Mouse (Mus musculus): ENCODE measurements around the gene Gm10260.

DNA sequence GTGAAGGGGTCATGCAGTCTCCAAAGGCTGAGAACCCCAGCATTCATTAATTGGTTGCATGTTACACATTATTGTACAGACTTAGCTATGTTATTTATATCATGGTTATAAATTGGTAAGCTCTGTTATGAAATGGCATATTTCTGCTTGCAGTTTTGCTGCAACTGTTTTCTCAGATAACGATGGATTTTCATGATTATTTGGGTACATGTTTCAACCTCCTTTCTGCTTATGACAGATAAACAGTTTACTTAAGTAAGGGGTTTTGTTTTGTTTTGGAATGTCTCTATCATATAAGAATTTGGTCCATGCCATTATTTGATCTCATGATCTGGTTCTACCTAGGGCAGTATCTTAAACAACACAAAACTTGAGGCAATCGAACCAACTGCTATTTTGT, 5.5 kb upstream of the Gm10260 start:
- no peak for TF ChIP-seq POLR2A (IDR thresholded peaks at IDR 0.05; ENCODE audit: insufficient read depth, low read length)
- no peak for TF ChIP-seq EP300 (IDR thresholded peaks at IDR 0.05; ENCODE audit: insufficient read depth, low read depth, low read length)
- no peak for TF ChIP-seq CTCF (IDR thresholded peaks at IDR 0.05; ENCODE audit: low read depth, low read length)

Data from ES-Bruce4 (cell line).